Mouse (Mus musculus): Measurements from ENCODE around the gene Cyth1. TPM values are rescaled to one million over a fixed set of nuclear protein-coding genes. Genes with fewer than 3 reads are reported as not detected.
A peak's percentile ranks its signal among the peaks of the same experiment; 100 is the strongest.

Gene Cyth1
- polyA plus RNA-seq, 1 experiment from 2014 or later, result 12.2 TPM

DNA sequence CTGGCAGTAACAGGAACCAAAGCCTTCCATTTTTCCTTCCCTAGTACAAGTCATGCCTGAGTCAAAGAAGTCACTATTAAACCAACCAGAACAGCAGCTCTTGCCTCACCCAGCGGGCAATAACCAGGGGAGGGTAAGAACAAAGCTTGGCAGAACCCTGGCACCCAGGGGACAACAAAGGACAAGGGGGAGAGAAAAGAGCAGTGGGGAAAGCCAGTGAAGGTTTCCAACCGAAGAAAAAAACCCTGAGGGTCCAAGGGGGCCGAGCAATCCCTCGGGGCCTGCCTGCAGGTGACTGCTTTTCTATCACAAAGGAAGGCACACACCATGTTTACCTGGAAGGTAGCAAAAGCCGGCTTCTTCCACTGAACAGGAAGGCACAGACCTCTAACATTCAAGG is 1.7 kb downstream of the Cyth1 start:
- H3K36me3 ChIP-seq (ENCODE audit: control insufficient read depth, insufficient read depth, low read length), result no peaks in the 10 kb centered on the region
- peak overlapping the region; percentile 95 for H3K9ac ChIP-seq (ENCODE audit: low read length)
- peak overlapping the region; percentile 85 for H3K27ac ChIP-seq (ENCODE audit: low read length)
- peak overlapping the region; percentile 79 for H3K4me2 ChIP-seq (ENCODE audit: low read depth, low read length)
- no peaks in the 10 kb centered on the region for H3K9me3 ChIP-seq (replicated peaks; ENCODE audit: control insufficient read depth, low read length)
- WGBS, result 54% methylated on average over 5 of the region's 5 CpGs
- peaks cover 36% of the 10 kb centered on the region for H3K4me1 ChIP-seq (ENCODE audit: control insufficient read depth, insufficient read depth, low read length)
- no peak for ATAC-seq (ENCODE audit: insufficient read depth, low FRiP score)
- H3K27me3 ChIP-seq (ENCODE audit: control insufficient read depth, insufficient read depth, low read length), result no peaks in the 10 kb centered on the region
- H3K4me3 ChIP-seq (replicated peaks; ENCODE audit: low read length), result peak overlapping the region; percentile 91

DNA sequence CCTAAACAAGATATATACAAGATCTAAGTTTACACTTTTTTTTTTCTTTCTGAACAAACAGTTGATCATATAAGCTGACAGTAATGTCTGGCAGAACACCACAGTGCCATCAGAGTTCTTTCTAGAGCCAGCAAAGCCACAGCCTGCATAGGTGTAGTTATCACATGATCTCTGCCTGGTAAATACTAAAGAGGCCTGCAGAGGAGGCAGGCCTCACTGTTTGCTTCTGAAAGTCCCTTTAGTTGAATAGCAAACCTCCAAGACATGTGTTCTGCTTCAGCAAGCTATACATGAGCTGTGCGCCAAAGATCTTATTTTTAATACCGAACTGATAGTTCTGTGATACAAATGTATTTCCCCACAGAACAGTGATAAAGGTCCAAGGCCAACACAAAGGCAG is 3.3 kb downstream of the Cyth1 start:
- peaks cover 45% of the 10 kb centered on the region for H3K4me1 ChIP-seq (ENCODE audit: control insufficient read depth, insufficient read depth, low read length)
- H3K36me3 ChIP-seq (ENCODE audit: control insufficient read depth, insufficient read depth, low read length), result no peaks in the 10 kb centered on the region
- H3K4me2 ChIP-seq (ENCODE audit: low read depth, low read length), result no peak overlapping the region
- H3K27ac ChIP-seq (ENCODE audit: low read length), result peak overlapping the region; percentile 41; the same call in 1 of the 2 replicates
- no peaks in the 10 kb centered on the region for H3K9me3 ChIP-seq (replicated peaks; ENCODE audit: control insufficient read depth, low read length)
- ATAC-seq (ENCODE audit: insufficient read depth, low FRiP score), result no peak
- no peak overlapping the region for H3K4me3 ChIP-seq (replicated peaks; ENCODE audit: low read length)
- 78% methylated on average over 2 of the region's 2 CpGs for WGBS
- H3K27me3 ChIP-seq (ENCODE audit: control insufficient read depth, insufficient read depth, low read length), result no peaks in the 10 kb centered on the region
- no peak overlapping the region; the same call in 1 of the 2 replicates for H3K9ac ChIP-seq (ENCODE audit: low read length)

DNA sequence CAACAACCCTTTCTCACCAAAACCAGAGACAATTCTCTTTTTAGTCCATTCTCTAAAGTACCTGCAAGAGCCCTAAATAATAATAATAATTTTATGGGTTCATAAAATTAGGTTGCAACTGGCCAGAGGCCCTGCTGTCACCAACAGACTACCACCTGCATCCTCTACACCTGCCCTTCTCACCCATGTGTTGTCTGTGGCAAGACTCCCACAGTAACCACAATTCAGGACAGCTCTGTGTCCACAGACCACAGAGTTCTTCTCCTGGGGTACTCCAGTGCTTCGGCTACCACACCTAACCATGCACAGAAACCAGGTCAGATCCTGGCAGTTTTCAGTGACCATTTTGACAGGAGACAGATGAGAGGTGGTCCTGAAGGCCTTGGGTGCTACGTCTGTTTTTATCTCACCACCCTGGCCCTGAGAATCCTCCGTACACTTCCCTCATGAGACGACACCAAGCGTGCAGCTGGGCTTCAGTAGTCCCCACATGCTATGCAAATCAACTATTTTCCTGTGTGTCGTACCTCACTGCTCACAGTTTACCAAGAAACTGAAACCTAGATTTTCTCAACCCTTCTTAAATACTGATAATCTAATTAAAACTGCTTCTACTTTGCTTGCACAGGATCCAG is 4.6 kb downstream of the Cyth1 start:
- no peak for ATAC-seq (ENCODE audit: insufficient read depth, low FRiP score)
- 77% methylated on average over 6 of the region's 6 CpGs for WGBS

DNA sequence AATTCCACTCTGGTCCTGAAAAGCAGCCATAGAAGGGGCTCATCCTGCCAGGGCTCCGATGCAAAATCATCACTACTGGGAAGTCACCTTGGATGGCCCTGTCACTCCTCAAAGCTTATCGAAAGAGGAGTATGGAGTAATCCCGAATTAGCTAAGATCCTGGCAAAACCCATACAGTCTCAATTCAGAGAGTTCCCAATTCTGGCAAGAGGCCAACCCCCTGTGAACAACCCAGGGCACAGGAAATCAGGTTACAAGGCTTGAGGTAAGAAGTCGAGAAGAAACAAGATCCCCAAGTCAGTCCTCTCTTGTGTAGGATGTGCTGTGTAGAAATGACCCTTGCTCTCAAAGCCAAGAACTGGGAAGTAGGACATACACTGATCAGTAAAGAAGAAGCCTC is 5.9 kb downstream of the Cyth1 start:
- Histone ChIP-seq H3K36me3 (ENCODE audit: control insufficient read depth, insufficient read depth, low read length) (no peaks in the 10 kb centered on the region), H3K27me3 (ENCODE audit: control insufficient read depth, insufficient read depth, low read length) (no peaks in the 10 kb centered on the region), H3K4me3 (replicated peaks; ENCODE audit: low read length) (no peak overlapping the region), H3K4me2 (ENCODE audit: low read depth, low read length) (no peak overlapping the region), H3K9me3 (replicated peaks; ENCODE audit: control insufficient read depth, low read length) (no peaks in the 10 kb centered on the region), H3K4me1 (ENCODE audit: control insufficient read depth, insufficient read depth, low read length) (peaks cover 46% of the 10 kb centered on the region), H3K27ac (ENCODE audit: low read length) (no peak overlapping the region), H3K9ac (ENCODE audit: low read length) (no peak overlapping the region)
- no peak for ATAC-seq (ENCODE audit: insufficient read depth, low FRiP score)
- 71% methylated on average over 4 of the region's 4 CpGs for WGBS

More for the DNA sequence above, 4.6 kb downstream of the Cyth1 start:
- no peak overlapping the region for H3K4me3 ChIP-seq (replicated peaks; ENCODE audit: low read length)
- no peak overlapping the region for H3K9ac ChIP-seq (ENCODE audit: low read length)
- no peak overlapping the region for H3K27ac ChIP-seq (ENCODE audit: low read length)
- H3K4me2 ChIP-seq (ENCODE audit: low read depth, low read length), result no peak overlapping the region
- H3K36me3 ChIP-seq (ENCODE audit: control insufficient read depth, insufficient read depth, low read length), result no peaks in the 10 kb centered on the region
- no peaks in the 10 kb centered on the region for H3K9me3 ChIP-seq (replicated peaks; ENCODE audit: control insufficient read depth, low read length)
- peaks cover 46% of the 10 kb centered on the region for H3K4me1 ChIP-seq (ENCODE audit: control insufficient read depth, insufficient read depth, low read length)
- no peaks in the 10 kb centered on the region for H3K27me3 ChIP-seq (ENCODE audit: control insufficient read depth, insufficient read depth, low read length)

DNA sequence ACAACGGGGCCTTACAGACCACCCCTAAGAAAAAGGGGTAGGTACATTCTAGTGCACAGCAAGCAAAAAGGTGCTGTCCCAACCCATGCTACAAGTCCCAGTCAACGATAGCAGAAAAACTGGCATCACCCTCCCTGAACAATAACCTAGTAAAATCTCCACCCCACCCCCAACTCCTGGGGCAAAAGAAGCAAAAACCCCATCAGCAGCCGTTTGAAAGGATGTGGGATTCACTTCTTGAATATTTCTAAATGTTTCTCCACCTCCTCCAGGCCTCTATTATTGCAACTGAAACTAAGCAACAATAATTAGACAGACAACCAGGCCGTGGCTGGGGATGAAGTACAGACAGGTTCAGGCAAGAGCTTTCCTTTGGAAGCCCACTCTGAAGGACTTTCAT is 8.0 kb downstream of the Cyth1 start:
- 61% methylated on average over 4 of the region's 4 CpGs for WGBS
- Histone ChIP-seq H3K9ac (ENCODE audit: low read length) (no peak overlapping the region), H3K9me3 (replicated peaks; ENCODE audit: control insufficient read depth, low read length) (no peaks in the 10 kb centered on the region), H3K4me3 (replicated peaks; ENCODE audit: low read length) (no peak overlapping the region), H3K4me1 (ENCODE audit: control insufficient read depth, insufficient read depth, low read length) (peaks cover 40% of the 10 kb centered on the region), H3K36me3 (ENCODE audit: control insufficient read depth, insufficient read depth, low read length) (no peaks in the 10 kb centered on the region), H3K27ac (ENCODE audit: low read length) (peak overlapping the region; percentile 31; the same call in 1 of the 2 replicates), H3K4me2 (ENCODE audit: low read depth, low read length) (no peak overlapping the region), H3K27me3 (ENCODE audit: control insufficient read depth, insufficient read depth, low read length) (no peaks in the 10 kb centered on the region)
- ATAC-seq (ENCODE audit: insufficient read depth, low FRiP score), result no peak

DNA sequence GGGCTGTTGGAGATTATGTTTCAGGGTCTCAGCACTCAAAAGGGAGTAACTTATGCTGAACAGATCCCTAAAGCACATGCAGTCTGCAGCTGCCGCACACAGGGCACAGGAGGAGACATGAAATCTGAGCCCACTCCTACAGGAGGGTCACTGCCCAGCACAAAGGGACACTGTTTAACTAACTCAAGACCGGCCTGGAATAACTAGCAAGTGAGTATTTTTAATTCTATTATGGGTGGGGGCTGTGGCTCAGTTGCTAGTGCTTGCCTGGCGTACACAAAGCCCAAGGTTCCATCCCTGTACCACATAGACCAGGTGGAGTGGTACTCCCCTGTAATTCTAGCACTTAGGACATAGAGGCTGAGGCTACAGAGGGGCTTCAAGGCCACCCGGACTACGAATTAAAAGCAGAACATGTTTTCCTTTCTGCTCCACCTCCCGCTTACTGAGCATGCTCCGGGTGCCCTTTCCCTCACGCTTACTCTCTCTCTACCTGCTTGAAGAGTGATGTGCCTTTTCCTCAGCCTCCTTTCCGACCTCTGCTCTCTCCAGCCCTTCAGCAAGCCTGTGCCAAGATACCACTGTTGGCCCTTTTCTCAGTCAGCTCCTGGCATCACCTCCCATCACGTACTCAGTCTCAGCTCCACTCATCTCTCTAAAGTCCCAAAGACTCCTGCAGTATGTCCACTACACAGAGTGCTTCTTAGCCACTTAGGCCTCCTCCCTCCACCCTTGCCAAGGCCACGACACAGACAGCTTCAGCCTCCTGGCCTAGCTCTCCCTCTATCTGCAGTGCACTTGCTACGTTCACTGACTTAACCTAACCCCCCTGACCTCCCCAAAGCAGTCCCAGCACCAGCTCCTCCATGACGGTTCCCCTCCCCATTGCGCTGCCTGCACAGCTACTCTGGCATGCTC is 8.9 kb downstream of the Cyth1 start:
- no peak overlapping the region for H3K9ac ChIP-seq (ENCODE audit: low read length)
- H3K27me3 ChIP-seq (ENCODE audit: control insufficient read depth, insufficient read depth, low read length), result no peaks in the 10 kb centered on the region
- WGBS, result 39% methylated on average over 14 of the region's 14 CpGs
- H3K4me1 ChIP-seq (ENCODE audit: control insufficient read depth, insufficient read depth, low read length), result peaks cover 39% of the 10 kb centered on the region
- H3K36me3 ChIP-seq (ENCODE audit: control insufficient read depth, insufficient read depth, low read length), result no peaks in the 10 kb centered on the region
- peak; percentile 65; the same call in 1 of the 2 replicates for ATAC-seq (ENCODE audit: insufficient read depth, low FRiP score)
- H3K4me3 ChIP-seq (replicated peaks; ENCODE audit: low read length), result no peak overlapping the region
- peak overlapping the region; percentile 31 for H3K27ac ChIP-seq (ENCODE audit: low read length)
- no peaks in the 10 kb centered on the region for H3K9me3 ChIP-seq (replicated peaks; ENCODE audit: control insufficient read depth, low read length)
- H3K4me2 ChIP-seq (ENCODE audit: low read depth, low read length), result no peak overlapping the region

DNA sequence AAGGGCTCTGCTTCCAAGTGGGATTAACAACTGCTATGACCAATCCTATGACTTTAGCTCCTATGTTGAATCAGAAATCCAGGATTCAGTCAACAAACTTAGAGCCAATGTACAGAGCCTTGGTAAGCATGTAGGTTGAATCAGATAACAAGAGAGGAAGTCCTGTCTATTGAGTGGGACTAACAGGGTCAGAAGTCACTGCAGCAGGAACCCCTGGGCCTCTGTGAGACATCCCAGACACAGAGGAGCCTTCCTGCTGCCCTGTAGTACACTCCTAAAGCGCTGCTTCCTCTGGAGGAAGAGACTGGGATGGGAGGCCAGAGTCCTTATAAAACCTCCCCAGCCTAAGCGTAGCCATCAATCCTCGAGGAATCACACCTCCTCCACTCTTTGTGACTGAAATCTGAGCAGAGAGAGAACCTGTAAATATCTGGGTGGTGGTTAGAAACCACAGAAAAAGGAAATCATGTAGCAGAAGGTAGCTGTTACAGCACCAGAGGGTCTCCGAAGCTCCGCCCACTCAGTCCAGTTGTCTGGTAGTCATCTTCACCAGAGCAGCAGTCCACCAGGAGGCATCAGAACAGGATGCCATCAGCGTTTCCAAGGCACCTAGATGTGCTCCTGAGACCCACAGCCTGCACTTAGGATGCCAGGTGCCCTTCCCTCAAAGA is 11.7 kb downstream of the Cyth1 start:
- Histone ChIP-seq H3K4me1 (ENCODE audit: control insufficient read depth, insufficient read depth, low read length) (peaks cover 42% of the 10 kb centered on the region), H3K9me3 (replicated peaks; ENCODE audit: control insufficient read depth, low read length) (no peaks in the 10 kb centered on the region), H3K27ac (ENCODE audit: low read length) (peak overlapping the region; percentile 8; the same call in 1 of the 2 replicates), H3K36me3 (ENCODE audit: control insufficient read depth, insufficient read depth, low read length) (no peaks in the 10 kb centered on the region), H3K4me2 (ENCODE audit: low read depth, low read length) (no peak overlapping the region), H3K9ac (ENCODE audit: low read length) (no peak overlapping the region), H3K27me3 (ENCODE audit: control insufficient read depth, insufficient read depth, low read length) (no peaks in the 10 kb centered on the region), H3K4me3 (replicated peaks; ENCODE audit: low read length) (no peak overlapping the region)
- WGBS, result 53% methylated on average over 6 of the region's 6 CpGs
- peak; percentile 49; the same call in 1 of the 2 replicates for ATAC-seq (ENCODE audit: insufficient read depth, low FRiP score)

DNA sequence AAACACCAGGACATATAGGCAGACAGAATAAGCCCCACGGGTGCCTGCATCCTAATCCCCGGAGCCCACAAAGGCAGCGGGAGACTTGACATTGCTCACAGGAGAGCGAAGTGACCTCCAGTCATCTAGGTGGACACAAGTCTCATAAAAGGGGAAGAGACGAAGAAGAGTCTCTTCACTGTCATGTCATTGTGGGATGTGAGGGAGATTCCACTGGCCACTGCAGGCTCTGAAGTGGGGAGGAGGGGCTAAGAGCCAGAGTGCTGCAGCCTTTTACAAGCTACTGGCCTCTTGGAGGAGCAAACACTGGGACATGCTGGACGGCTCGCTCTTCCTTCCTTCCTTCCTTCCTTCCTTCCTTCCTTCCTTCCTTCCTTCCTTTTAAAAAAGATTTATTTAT is 13.5 kb downstream of the Cyth1 start:
- Histone ChIP-seq H3K36me3 (ENCODE audit: control insufficient read depth, insufficient read depth, low read length) (no peaks in the 10 kb centered on the region), H3K9me3 (replicated peaks; ENCODE audit: control insufficient read depth, low read length) (no peaks in the 10 kb centered on the region), H3K4me1 (ENCODE audit: control insufficient read depth, insufficient read depth, low read length) (peaks cover 30% of the 10 kb centered on the region), H3K9ac (ENCODE audit: low read length) (no peak overlapping the region), H3K4me3 (replicated peaks; ENCODE audit: low read length) (no peak overlapping the region), H3K27ac (ENCODE audit: low read length) (peak overlapping the region; percentile 28; the same call in 1 of the 2 replicates), H3K4me2 (ENCODE audit: low read depth, low read length) (no peak overlapping the region), H3K27me3 (ENCODE audit: control insufficient read depth, insufficient read depth, low read length) (no peaks in the 10 kb centered on the region)
- WGBS, result 75% methylated on average over 7 of the region's 7 CpGs
- ATAC-seq (ENCODE audit: insufficient read depth, low FRiP score), result no peak

DNA sequence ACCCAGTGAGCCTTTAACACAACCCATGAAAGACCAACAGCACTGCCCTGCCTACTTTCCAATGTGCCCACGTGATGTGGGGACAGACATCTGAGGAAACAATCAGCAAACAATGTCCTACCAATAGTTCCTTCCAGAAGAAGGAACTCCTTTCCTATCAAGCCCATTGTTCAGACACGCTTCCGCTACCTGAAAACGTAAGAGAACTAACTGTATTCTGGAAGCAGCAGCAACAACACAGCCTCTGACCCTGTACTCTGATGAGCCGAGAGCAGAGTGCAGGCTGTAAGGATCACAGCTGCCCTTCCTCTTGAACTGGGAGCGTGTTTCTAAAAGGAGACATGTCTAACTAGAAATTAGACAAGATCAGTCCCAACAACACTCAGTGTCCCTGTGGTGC is 13.9 kb downstream of the Cyth1 start:
- H3K9ac ChIP-seq (ENCODE audit: low read length), result no peak overlapping the region
- H3K36me3 ChIP-seq (ENCODE audit: control insufficient read depth, insufficient read depth, low read length), result no peaks in the 10 kb centered on the region
- 62% methylated on average over 6 of the region's 6 CpGs for WGBS
- H3K4me3 ChIP-seq (replicated peaks; ENCODE audit: low read length), result no peak overlapping the region
- H3K4me2 ChIP-seq (ENCODE audit: low read depth, low read length), result no peak overlapping the region
- H3K27me3 ChIP-seq (ENCODE audit: control insufficient read depth, insufficient read depth, low read length), result no peaks in the 10 kb centered on the region
- peak overlapping the region; percentile 28; the same call in 1 of the 2 replicates for H3K27ac ChIP-seq (ENCODE audit: low read length)
- H3K4me1 ChIP-seq (ENCODE audit: control insufficient read depth, insufficient read depth, low read length), result peaks cover 26% of the 10 kb centered on the region
- no peak for ATAC-seq (ENCODE audit: insufficient read depth, low FRiP score)
- no peaks in the 10 kb centered on the region for H3K9me3 ChIP-seq (replicated peaks; ENCODE audit: control insufficient read depth, low read length)
